Mouse (Mus musculus): ENCODE measurements at regions not wholly inside any gene's neighbourhood (a gene's known extent, or its start where the extent isn't known, plus 50 kb on each side); places are given as distances from the start of the nearest gene placed in this dataset.

GRCm38 (mm10) chr11:43343574-43343973 lies 82.5 kb downstream of the Pttg1 start:
- no peak for TF ChIP-seq CTCF (IDR thresholded peaks at IDR 0.05)
- H3K4me3 ChIP-seq, result no peak overlapping the region
- no peak overlapping the region for H3K27ac ChIP-seq
- no peak for DNase-seq
- intact Hi-C loops (cut with DNase I), result no loop called here

DNA sequence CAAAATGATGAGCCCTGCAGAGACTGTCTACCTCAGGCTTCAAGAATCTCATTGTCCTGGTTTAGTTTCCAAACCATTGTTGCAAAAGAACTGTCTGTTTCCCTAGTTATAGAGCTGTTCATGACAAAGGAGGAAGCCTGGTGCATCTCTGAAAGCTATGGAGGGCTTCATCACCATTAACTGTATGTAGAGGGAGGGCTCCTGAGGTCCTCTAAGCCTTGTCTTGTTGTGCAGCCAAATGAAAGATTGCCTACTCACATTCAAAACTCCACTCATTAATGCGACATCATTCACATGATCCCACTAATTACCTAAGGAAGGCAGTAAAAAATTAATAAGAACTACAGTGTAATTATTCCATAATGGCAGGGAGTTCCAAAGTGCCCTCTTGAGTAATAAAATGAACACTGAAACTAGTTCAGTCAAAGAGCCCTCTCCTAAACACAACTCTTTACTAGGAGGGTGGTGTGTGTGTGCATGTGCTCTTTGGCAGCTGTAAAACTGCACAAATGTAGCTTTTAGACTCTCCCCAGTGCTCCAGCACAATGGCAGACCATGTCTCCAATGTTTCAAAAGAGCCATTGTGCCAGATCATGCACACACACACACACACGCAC lies 87.6 kb downstream of the Pttg1 start:
- Histone ChIP-seq H3K27ac (no peak overlapping the region), H3K4me3 (no peak overlapping the region)
- TF ChIP-seq CTCF (IDR thresholded peaks at IDR 0.05), result no peak
- no peak for DNase-seq
- intact Hi-C loops (cut with DNase I), result no loop called here

- intact Hi-C loops (cut with DNase I), result no loop called here
- TF ChIP-seq CTCF (IDR thresholded peaks at IDR 0.05), result no peak
- Histone ChIP-seq H3K27ac (no peak overlapping the region), H3K4me3 (no peak overlapping the region)
- no peak for DNase-seq
These were observed 90.3 kb downstream of the Pttg1 start for GRCm38 (mm10) chr11:43335668-43336265.

GRCm38 (mm10) chr11:43333547-43333946 lies 92.5 kb downstream of the Pttg1 start:
- TF ChIP-seq CTCF (IDR thresholded peaks at IDR 0.05), result no peak
- no peak for DNase-seq
- no peak overlapping the region for H3K27ac ChIP-seq
- no peak overlapping the region for H3K4me3 ChIP-seq
- intact Hi-C loops (cut with DNase I), result no loop called here

DNA sequence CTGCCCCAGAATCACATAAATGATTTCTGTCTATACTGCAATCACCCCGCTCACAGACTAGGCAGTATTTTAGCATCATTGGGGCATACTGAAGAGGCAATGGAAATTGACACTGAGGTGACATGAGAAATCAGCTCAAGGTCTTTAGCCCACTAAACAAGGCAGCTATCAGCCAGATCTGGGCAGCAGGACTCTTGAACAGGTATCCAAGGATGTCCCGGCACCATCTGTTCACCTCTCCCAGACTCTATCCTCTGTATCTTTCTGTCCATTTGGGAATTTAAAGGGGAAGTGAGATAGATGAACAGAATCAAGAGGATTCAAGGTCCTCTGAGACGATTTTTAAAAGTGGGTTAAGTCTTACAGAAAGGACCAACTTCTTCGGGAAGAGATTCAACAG lies 112.1 kb downstream of the Pttg1 start:
- intact Hi-C loops (cut with DNase I), result no loop called here
- Histone ChIP-seq H3K27ac (no peak overlapping the region), H3K4me3 (no peak overlapping the region)
- DNase-seq, result no peak
- no peak for TF ChIP-seq CTCF (IDR thresholded peaks at IDR 0.05)
